Mouse (Mus musculus): ENCODE data around the gene Aldh8a1.

Gene Aldh8a1

GRCm38 (mm10) chr10:21376682-21377473 is at the start of gene Aldh8a1:
Gene Aldh8a1 (plus strand): TSS chr10:21377291.
- DNase-seq (ENCODE audit: low read depth in 1 of 2, low spot score in 2 of 2) = peak in 1 of 2 experiments; percentile 10

GRCm38 (mm10) chr10:21327605-21328135 is 49.4 kb upstream of the Aldh8a1 start:
- DNase-seq (ENCODE audit: low read depth in 1 of 2, low spot score in 2 of 2) = no peak

GRCm38 (mm10) chr10:21334349-21335105 is 42.6 kb upstream of the Aldh8a1 start:
- DNase-seq (ENCODE audit: low read depth in 1 of 2, low spot score in 2 of 2) = no peak

DNA sequence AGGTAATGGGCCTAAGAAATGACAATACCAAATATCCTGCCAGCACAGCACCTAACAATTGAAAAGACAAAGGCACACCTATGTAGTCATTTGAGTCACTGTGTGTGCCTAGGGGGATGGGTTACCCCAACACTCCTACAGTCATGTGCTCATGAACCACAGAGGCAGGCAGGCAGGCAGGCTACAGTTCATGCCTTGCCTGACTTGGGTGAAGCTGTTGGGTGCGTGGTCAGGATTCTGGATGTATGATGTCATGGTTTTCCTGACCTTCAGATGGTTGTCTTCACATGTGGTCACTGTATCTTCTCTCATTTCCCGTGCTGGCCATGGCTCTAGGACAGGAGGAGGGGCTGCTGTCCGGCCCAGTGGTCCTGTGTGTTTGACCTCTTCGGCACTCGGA is 41.6 kb upstream of the Aldh8a1 start:
- DNase-seq (ENCODE audit: low read depth in 1 of 2, low spot score in 2 of 2) = no peak

DNA sequence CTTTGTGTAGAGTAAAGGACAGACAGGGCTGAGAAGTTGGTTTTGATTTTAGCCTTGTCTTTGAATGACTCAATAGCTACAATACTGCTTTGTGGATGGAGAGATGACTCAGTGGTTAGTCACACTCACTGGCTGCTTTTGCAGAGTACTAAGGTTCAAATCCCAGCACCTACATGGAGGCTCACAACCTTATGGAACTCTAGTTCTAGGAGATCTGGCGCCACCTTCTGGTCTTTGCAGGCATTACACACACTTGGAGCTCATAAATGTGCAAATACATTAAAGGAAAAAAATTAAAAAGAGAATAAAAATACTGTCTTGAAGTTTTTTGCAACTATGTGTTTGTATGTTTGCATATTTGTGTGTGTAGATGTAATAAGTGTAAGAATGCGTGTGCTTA is 39.9 kb upstream of the Aldh8a1 start:
- DNase-seq (ENCODE audit: low read depth in 1 of 2, low spot score in 2 of 2) = no peak

DNA sequence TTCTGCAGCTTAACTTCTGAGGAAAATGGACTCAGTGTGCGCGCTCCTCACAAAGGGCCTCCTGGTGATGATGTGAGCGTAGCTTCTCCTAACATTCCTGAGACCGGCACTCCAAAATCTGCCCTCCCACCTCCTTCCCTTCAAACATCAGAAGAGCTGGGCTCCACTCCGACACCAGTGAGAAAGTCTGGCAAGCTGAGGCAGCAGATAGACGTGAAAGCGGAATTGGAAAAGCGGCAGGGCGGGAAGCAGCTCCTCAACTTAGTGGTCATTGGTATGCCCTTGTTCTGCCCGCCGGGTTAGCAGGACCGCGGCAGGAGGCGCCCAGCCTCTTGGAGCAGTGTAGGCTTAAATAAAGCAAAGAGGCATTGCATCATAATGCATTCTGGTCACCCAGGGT is 35.4 kb upstream of the Aldh8a1 start:
- no peak for DNase-seq (ENCODE audit: low read depth in 1 of 2, low spot score in 2 of 2)

GRCm38 (mm10) chr10:21342331-21343005 is 34.6 kb upstream of the Aldh8a1 start:
- DNase-seq (ENCODE audit: low read depth in 1 of 2, low spot score in 2 of 2) = no peak

DNA sequence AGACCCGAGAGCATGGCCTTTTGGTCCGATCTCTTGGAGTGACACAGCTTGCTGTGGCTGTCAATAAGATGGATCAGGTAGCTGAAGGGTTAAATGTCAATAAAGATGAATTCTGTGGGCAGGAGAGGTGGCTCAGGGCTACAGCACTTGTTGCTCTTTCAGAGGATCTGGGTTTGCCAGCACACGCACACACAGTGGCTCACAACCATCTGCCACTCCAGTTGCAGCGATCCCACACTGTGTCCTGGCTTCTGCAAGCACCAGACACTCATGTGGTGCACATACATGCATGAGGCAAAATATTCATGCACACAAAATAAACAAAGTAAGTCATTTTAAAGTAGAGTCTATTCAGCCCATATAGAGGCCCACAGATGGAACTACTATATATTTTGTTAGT is 29.8 kb upstream of the Aldh8a1 start:
- no peak for DNase-seq (ENCODE audit: low read depth in 1 of 2, low spot score in 2 of 2)

DNA sequence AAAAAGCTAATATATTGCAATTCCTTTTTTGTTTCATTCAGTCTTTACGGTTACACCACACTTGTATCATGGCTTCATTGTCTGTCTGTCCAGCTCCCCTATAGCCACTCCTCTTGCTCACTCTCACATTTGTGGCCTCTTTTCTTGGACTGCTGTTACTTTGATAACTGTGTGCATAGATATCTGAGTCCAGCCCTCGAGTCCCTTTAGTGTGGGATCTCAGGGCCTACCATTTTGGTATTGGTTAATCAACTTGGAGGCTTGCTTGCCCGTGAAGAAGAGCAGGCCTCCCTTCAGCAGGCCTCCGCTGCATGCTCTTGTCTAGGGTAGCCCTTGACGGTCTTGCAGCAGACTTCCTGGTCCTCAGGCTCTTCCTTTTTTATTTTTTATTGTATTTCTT is 27.6 kb upstream of the Aldh8a1 start:
- no peak for DNase-seq (ENCODE audit: low read depth in 1 of 2, low spot score in 2 of 2)

GRCm38 (mm10) chr10:21349946-21350345 is 27.1 kb upstream of the Aldh8a1 start:
- no peak for DNase-seq (ENCODE audit: low read depth in 1 of 2, low spot score in 2 of 2)

- no peak for DNase-seq (ENCODE audit: low read depth in 1 of 2, low spot score in 2 of 2)
Measured at GRCm38 (mm10) chr10:21350531-21351515, 26.3 kb upstream of the Aldh8a1 start.

- DNase-seq (ENCODE audit: low read depth in 1 of 2, low spot score in 2 of 2) = no peak
Measured at GRCm38 (mm10) chr10:21351766-21352165, 25.3 kb upstream of the Aldh8a1 start.

DNA sequence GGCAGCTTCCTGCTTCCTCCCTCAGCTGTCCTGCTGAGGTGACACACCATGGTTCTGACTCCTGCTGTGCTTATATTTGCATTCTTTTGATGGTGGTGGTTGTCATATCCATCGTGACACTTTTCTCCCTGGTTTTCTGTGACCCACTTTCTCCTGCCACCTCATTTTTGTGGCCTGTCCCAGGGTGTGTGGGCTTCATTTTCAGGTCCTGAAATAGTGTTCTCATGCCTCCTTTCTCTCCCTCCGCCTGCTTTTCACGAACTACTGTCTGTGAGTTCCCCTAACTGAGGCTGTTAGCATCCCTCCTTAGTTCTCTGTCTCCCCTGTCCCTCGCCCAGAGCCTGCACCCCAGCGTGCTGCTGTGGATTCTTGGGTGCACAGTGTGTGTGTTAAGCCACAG is 23.2 kb upstream of the Aldh8a1 start:
- DNase-seq (ENCODE audit: low read depth in 1 of 2, low spot score in 2 of 2) = no peak

DNA sequence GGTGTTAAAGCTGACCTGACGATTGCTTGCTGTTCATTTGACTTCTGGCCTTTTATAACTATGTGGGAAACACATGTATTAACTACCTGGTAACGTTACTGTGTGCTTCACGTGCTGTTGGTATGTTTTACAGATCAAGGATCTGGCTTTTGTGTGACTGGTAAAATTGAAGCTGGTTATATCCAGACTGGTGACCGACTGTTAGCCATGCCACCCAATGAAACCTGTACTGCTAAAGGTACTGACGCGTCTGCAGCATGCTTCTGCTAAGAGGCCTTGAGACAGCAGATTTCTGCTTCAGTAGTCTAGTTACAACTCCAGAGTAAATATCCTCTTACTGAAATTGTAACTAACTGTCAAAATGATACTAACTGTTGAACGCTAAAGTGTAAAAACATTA is 22.6 kb upstream of the Aldh8a1 start:
- DNase-seq (ENCODE audit: low read depth in 1 of 2, low spot score in 2 of 2) = no peak

DNA sequence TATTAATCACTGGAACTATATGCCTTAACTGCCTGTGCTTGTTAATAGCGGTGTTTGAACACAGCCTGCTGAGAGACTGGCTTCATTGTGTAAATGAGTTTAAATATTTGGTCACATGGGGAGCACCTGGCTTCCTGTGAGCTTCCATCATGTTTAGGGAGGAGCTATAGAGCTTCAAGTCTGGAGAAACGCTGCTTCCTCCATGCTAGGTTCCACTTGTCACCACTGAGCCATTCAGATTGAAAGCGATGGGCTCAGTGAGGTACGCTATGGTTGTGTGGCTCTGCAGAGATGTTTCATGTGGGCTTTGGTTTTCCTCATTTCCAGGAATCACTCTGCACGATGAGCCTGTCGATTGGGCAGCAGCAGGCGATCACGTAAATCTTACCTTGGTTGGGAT is 19.1 kb upstream of the Aldh8a1 start:
- no peak for DNase-seq (ENCODE audit: low read depth in 1 of 2, low spot score in 2 of 2)

DNA sequence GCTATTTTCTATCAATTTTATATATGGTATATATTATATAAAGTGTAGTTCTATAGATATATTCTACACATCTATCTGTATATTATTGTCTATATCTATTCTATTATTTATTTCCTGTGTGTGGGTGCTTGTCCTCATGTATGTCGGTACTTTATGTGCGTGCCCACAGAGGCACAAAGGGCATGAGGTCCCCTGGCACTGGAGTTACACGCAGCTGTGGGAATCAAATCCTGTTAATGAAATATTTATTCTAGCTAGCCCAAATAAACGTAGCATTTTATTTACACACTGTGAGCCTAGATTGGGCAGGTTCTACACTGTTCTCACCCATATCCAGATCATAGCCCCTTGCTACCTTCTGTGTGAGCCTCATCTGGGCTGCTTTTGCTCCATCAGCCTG is 18.0 kb upstream of the Aldh8a1 start:
- no peak for DNase-seq (ENCODE audit: low read depth in 1 of 2, low spot score in 2 of 2)

DNA sequence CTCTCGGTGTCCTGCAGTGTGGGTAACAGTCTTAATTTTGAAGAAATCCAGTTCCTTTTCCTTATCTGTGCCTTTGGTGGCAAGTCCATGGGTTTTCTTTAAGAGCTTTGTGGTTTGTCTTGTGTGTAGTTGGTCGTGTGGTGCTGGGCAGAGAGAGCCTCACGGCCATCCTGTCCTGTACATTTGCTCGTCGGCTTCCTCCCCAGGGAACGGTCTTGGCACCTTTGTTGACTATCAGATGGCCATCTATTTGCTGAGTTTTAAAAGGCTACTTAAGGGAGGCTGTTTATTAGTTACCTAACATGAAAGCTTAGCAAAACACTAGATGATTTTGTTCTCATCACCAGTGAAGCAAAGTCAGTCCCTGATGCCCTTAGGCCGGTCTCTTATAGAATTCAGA is 15.2 kb upstream of the Aldh8a1 start:
- DNase-seq (ENCODE audit: low read depth in 1 of 2, low spot score in 2 of 2) = no peak

- DNase-seq (ENCODE audit: low read depth in 1 of 2, low spot score in 2 of 2) = no peak
Measured at GRCm38 (mm10) chr10:21363297-21363696, 13.8 kb upstream of the Aldh8a1 start.

DNA sequence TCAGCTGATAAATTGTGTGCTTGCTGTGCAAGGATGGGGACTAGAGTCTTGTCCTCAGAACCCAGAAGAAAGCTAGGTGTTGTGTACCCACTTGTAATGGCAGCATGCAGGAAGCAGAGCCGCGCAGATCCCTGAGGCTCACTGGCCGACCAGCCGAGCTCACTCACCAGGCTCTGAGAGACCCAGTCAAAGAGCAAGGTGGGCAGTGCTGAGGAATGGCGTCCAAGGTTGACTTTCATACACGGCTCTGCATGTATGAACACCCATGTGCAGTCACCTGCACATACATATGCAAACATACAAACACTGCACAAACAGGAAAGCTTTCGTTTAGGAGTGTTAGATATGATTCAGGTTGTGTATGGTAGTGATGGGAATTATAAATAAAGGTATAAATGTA is 12.1 kb upstream of the Aldh8a1 start:
- no peak for DNase-seq (ENCODE audit: low read depth in 1 of 2, low spot score in 2 of 2)

DNA sequence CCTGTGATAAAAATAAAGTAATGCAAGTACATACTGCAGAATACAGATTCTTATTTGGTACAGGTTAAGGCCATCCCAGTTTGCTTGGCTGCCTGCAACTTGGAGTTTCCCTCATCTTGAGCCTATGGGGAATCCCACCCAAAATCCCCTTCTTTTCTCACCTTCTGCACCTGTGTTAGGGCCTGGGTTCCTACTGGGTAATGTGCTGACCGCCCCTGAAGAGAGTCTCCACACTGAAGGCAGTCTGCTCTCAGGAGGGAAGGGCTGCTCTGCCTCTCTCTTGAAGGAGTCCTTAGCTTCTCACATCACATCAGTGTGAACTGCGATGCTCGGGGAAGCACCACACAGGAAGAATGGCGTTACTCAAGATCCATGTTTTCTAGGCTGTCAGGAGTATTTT is 11.2 kb upstream of the Aldh8a1 start:
- no peak for DNase-seq (ENCODE audit: low read depth in 1 of 2, low spot score in 2 of 2)

DNA sequence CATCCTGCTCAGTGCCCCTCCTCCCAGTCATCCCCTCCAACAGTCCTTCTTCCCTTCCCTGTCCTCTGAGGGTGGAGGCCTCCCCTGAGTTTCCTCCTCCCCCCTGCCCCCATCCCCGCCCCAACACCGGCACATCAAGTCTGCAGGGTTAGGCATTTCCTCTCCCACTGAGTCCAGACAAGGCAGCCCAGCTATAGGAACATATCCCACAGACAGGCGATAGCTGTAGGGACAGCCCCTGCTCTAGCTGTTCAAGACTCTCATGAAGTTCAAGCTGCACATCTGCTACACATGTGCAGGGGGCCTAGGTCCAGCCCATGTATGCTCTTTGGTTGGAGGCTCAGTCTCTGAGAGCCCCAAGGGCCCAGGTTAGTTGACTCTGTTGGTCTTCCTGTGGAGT is 10.6 kb upstream of the Aldh8a1 start:
- DNase-seq (ENCODE audit: low read depth in 1 of 2, low spot score in 2 of 2) = no peak
